Mouse (Mus musculus): ENCODE data around the gene Cep350.

Cep350 gene

DNA sequence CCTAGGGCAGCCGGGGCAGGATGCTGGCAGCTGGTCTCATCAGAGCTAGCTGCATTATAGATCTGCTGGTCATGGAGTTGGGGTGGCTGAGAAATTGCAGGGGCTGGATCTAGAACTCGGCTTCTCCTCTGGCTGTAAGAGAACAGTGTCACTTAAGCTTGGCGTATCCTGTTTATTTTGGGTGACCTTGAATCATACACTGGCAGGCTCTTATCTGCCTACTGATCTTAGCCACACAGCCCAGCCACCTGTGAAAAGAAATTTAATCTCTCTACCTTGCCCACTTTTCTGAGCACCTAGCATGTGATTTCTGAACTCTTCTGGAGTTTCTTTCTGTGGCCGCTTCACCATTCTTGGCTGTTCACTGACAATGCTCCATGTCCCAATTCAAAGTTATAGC is 129.5 kb downstream of the Cep350 start:
- peaks cover 7% of the 10 kb centered on the region for H3K36me3 ChIP-seq (ENCODE audit: control insufficient read depth, insufficient read depth, low read length, poor library complexity, severe bottlenecking)
- no peaks in the 10 kb centered on the region for H3K27me3 ChIP-seq (ENCODE audit: control insufficient read depth, insufficient read depth, low read length, poor library complexity, severe bottlenecking)
- DNase-seq (ENCODE audit: low read depth, low spot score), result no peak

DNA sequence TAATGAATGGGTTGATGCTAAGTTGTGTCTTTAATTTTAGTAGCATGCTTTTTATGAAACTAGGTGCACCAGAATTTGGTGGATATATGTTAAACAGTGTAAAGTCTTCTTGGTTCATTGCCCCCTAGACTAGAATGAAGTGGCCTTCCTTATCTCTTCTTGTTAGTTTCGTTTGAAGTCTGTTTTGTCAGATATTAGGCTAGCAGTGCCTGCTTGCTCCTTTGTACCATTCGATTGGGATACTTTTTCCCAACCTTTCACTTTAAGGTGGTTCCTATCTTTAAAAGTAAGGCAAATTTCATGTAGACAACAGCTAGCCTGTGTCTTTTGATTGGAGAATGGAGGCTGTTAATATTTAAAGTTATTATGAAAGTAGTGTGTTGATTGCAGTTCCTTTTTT is 137.4 kb downstream of the Cep350 start:
- no peaks in the 10 kb centered on the region for H3K27me3 ChIP-seq (ENCODE audit: control insufficient read depth, insufficient read depth, low read length, poor library complexity, severe bottlenecking)
- DNase-seq (ENCODE audit: low read depth, low spot score), result no peak

DNA sequence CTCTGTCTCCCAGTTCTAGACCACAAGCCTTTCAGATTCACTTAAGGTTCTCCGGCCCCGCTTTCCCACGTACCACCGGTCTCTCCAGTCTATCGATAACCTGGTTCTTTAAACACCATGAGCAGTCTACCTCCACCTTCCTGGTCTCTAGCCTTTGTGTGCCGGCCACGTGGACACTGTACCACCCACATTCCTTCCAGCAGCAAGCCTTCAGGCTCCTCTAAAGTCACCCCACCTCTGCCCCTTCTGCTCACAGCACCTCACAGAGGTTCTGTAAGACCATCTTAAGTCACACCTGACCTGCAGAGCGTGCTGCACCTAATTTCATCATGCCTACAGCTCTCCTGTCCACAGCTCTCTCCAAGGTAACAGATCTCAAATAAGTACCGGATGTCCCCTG is 139.4 kb downstream of the Cep350 start:
- no peaks in the 10 kb centered on the region for H3K36me3 ChIP-seq (ENCODE audit: control insufficient read depth, insufficient read depth, low read length, poor library complexity, severe bottlenecking)

More for the DNA sequence above, 137.4 kb downstream of the Cep350 start:
- H3K36me3 ChIP-seq (ENCODE audit: control insufficient read depth, insufficient read depth, low read length, poor library complexity, severe bottlenecking), result no peaks in the 10 kb centered on the region

GRCm38 (mm10) chr1:155831958-155832357 is 141.1 kb downstream of the Cep350 start:
- no peak for DNase-seq (ENCODE audit: low read depth, low spot score)
- H3K27me3 ChIP-seq (ENCODE audit: control insufficient read depth, insufficient read depth, low read length, poor library complexity, severe bottlenecking), result no peaks in the 10 kb centered on the region
- no peaks in the 10 kb centered on the region for H3K36me3 ChIP-seq (ENCODE audit: control insufficient read depth, insufficient read depth, low read length, poor library complexity, severe bottlenecking)

More for the DNA sequence above, 139.4 kb downstream of the Cep350 start:
- H3K27me3 ChIP-seq (ENCODE audit: control insufficient read depth, insufficient read depth, low read length, poor library complexity, severe bottlenecking), result no peaks in the 10 kb centered on the region
- DNase-seq (ENCODE audit: low read depth, low spot score), result no peak

DNA sequence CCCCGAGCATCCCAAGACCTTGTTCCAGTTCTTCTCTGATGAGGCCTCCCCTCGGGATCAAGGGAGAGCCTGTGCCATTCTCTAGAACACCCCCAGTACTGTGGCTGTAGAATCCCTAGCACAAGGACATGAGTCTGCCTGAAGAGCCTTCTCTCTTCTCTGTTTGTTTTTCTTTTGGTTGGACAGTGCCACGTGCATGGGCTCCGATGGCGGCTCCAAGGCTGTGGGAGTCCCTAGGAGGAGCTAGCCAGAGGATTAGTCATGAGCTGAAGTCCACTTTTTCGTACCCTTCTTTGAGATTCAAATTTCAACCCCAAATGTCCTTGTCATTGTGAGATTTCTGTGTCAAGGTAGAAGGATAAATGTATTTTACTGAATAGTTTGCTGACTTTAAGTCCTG is 142.2 kb downstream of the Cep350 start:
- H3K36me3 ChIP-seq (ENCODE audit: control insufficient read depth, insufficient read depth, low read length, poor library complexity, severe bottlenecking), result no peaks in the 10 kb centered on the region
- no peaks in the 10 kb centered on the region for H3K27me3 ChIP-seq (ENCODE audit: control insufficient read depth, insufficient read depth, low read length, poor library complexity, severe bottlenecking)
- DNase-seq (ENCODE audit: low read depth, low spot score), result no peak

DNA sequence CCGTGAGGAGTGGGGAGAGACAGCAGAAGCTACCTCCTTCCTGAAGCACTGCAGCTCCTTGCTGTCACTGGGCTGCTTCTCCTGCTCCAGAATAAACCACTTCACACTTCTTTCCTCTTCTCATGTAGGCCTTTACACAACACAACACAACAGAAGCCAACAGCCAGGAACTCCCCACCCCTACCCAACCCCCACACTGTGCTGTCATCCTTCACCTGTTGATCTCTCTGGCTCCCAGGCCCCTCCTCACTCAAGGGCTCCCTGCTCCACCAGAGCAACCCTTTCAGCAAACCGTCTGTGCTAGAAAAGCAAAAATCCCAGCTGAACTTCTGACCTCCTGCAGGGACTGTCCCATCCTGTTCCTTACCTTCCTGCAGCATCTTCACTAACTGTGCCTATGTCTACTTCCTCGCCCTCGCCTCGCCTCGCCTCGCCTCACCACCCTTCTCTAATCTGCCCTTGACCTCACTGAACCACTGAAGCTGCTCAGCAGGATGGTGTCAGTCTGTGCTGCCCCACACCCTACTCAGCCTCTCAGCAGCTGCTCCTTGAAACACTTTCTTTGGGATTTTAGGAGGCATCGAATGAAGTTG is 145.3 kb downstream of the Cep350 start:
- no peaks in the 10 kb centered on the region for H3K27me3 ChIP-seq (ENCODE audit: control insufficient read depth, insufficient read depth, low read length, poor library complexity, severe bottlenecking)
- DNase-seq (ENCODE audit: low read depth, low spot score), result no peak
- no peaks in the 10 kb centered on the region for H3K36me3 ChIP-seq (ENCODE audit: control insufficient read depth, insufficient read depth, low read length, poor library complexity, severe bottlenecking)

DNA sequence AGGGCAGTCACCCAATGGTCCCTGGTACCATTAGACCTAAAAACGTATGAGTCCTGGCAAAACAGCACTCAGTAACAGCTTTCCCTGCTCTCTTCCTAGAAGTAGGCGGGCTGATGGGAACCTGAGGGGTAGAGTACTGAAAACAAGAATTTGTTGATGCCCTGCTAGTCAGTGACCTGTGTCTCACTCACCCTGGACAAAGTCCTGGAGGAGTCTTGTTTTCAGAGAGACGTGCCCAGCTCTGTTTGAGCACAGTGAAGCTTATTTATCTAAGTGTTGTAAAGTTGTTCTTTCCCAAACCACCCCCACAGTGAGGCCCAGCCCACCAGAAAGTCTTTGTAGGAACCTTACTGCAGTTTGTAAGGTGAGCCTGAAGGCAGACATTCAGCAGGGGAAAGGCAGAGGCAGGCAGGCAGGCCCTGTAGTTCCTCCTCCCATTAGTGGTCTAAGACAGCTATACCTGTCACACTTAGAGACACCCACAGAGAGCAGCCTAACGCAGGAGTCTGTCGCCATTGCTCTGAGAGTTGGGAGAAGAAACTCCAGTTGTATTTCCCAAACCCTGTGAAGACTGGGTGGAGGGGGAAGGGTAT is 146.2 kb downstream of the Cep350 start:
- Histone ChIP-seq H3K27me3 (ENCODE audit: control insufficient read depth, insufficient read depth, low read length, poor library complexity, severe bottlenecking) (no peaks in the 10 kb centered on the region), H3K36me3 (ENCODE audit: control insufficient read depth, insufficient read depth, low read length, poor library complexity, severe bottlenecking) (no peaks in the 10 kb centered on the region)
- DNase-seq (ENCODE audit: low read depth, low spot score), result no peak

GRCm38 (mm10) chr1:155825940-155826716 is 146.9 kb downstream of the Cep350 start:
- no peak for DNase-seq (ENCODE audit: low read depth, low spot score)
- no peaks in the 10 kb centered on the region for H3K27me3 ChIP-seq (ENCODE audit: control insufficient read depth, insufficient read depth, low read length, poor library complexity, severe bottlenecking)
- no peaks in the 10 kb centered on the region for H3K36me3 ChIP-seq (ENCODE audit: control insufficient read depth, insufficient read depth, low read length, poor library complexity, severe bottlenecking)

GRCm38 (mm10) chr1:155820646-155821045 is 152.4 kb downstream of the Cep350 start:
- no peak for DNase-seq (ENCODE audit: low read depth, low spot score)
- Histone ChIP-seq H3K27me3 (ENCODE audit: control insufficient read depth, insufficient read depth, low read length, poor library complexity, severe bottlenecking) (no peaks in the 10 kb centered on the region), H3K36me3 (ENCODE audit: control insufficient read depth, insufficient read depth, low read length, poor library complexity, severe bottlenecking) (no peaks in the 10 kb centered on the region)

- no peak for DNase-seq (ENCODE audit: low read depth, low spot score)
- Histone ChIP-seq H3K27me3 (ENCODE audit: control insufficient read depth, insufficient read depth, low read length, poor library complexity, severe bottlenecking) (no peaks in the 10 kb centered on the region), H3K36me3 (ENCODE audit: control insufficient read depth, insufficient read depth, low read length, poor library complexity, severe bottlenecking) (no peaks in the 10 kb centered on the region)
These were observed 156.9 kb downstream of the Cep350 start for GRCm38 (mm10) chr1:155816167-155816566.

DNA sequence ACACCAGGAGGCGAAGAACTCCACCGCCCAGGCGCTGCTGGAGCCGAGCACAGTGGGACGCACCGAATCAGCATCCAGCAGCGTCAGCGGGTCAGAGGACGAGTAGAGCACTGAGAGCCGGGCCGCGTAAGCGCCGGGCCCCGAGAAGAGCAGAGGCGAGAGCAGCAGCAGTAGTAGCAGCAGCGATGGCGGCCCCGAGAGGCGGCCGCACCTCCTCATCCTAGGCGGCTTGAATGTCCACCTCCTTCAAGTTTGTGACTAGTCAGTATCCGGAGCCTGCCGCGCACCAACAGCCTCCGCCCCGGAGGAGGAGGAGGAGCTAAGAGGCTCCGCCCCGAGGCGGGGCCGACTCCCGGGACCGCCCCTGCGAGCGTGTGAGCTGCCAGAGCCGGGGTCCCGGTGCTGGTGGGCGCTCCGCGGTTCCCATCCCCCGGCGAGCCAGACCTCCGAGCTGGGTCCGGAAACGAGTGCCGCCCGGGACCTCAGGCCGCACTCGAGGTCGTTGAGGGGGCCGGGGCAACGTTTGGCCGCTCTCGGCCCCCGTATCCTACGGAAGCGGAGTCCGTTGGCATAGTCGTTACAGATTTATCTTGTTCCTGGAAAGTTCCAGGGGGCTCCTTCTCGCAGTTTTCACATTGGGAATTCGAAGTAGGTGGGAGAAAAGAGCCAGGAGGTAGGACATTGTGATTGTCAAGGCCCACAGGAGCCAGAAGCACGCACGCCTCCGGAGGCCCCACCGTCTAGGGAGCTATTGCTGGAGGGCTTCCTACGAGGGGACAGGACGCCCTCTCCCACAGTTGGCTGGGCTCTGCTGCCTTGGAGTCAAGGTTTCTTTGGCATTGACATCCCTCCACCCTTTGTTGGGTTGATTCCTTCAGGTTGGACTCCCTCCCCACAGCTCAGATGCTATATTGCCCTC is 160.2 kb downstream of the Cep350 start, which contains the start of gene Qsox1:
Qsox1 (minus strand) TSS at position 309 of the 919 bp plus-strand sequence.
- H3K36me3 ChIP-seq (ENCODE audit: control insufficient read depth, insufficient read depth, low read length, poor library complexity, severe bottlenecking), result no peaks in the 10 kb centered on the region
- peak; percentile 91 for DNase-seq (ENCODE audit: low read depth, low spot score)
- no peaks in the 10 kb centered on the region for H3K27me3 ChIP-seq (ENCODE audit: control insufficient read depth, insufficient read depth, low read length, poor library complexity, severe bottlenecking)

DNA sequence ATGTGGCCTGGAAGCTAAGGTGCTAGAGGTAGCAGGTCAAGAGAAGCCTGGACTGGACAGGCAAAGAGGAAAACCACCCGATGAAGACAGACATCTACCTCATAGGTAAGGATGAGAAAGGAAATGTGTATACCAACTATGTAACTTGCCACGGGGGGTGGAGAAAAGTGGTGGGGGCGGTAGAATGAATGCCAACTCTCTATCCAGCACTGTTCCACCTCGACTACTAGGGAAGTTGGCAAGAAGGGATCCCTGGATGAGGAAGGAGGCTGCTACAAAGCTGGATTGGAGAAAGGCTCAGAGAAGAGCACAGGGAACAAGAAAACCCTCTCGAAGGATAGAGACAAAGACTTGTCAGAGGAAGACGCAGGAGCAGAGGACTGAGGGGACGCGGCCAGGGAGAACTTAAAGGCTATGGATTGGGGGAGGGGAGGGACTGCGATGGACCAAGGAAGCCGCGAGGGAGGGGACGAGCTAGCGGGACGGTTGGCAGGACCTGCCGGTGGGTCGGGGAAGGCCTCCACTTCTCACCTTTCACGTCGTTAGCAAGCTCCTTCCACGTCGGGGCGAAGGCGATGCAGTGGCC is 161.0 kb downstream of the Cep350 start:
- Histone ChIP-seq H3K27me3 (ENCODE audit: control insufficient read depth, insufficient read depth, low read length, poor library complexity, severe bottlenecking) (no peaks in the 10 kb centered on the region), H3K36me3 (ENCODE audit: control insufficient read depth, insufficient read depth, low read length, poor library complexity, severe bottlenecking) (no peaks in the 10 kb centered on the region)
- DNase-seq (ENCODE audit: low read depth, low spot score), result no peak

- DNase-seq (ENCODE audit: low read depth, low spot score), result no peak
- H3K36me3 ChIP-seq (ENCODE audit: control insufficient read depth, insufficient read depth, low read length, poor library complexity, severe bottlenecking), result no peaks in the 10 kb centered on the region
- H3K27me3 ChIP-seq (ENCODE audit: control insufficient read depth, insufficient read depth, low read length, poor library complexity, severe bottlenecking), result no peaks in the 10 kb centered on the region
These were observed 162.4 kb downstream of the Cep350 start for GRCm38 (mm10) chr1:155810616-155811015.

DNA sequence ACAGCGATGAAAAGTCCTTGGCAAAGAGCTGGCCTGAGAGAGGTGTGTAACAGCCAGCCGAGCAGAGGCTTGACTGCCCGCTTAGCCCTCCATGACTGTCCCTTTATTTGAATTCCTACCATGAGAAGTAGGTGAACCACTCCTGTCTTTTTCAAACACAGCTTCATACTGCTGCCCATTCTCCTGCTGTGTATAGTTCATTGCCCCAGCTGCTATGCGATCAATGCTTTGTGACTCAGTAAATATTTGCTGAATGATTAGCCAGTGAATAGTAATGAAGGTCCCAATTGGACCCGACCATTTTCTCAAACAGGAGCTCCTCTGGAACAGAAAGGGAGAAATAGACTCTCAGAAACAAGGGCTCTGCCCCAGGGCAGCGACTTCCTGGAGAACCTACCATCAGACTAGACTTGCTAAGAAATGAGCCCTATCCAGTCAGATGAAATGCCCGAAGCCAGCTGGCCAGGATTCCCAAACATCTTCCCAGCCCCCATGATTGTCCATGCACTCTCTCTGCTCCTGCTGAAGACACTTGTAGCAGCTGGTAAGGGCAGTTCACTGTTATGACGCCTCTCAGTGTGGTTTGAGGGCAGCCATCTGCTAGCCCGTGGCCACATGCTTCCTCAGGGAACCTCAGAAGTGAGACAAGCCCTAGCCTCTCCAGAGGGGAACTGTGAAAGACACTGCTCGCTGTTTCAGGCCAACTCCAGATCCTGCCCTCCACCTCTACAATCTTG is 163.2 kb downstream of the Cep350 start:
- Histone ChIP-seq H3K36me3 (ENCODE audit: control insufficient read depth, insufficient read depth, low read length, poor library complexity, severe bottlenecking) (no peaks in the 10 kb centered on the region), H3K27me3 (ENCODE audit: control insufficient read depth, insufficient read depth, low read length, poor library complexity, severe bottlenecking) (no peaks in the 10 kb centered on the region)
- no peak for DNase-seq (ENCODE audit: low read depth, low spot score)

All from splenic B cell, adult 2 months (primary cell).